Mouse (Mus musculus) brain, embryonic 14.5 days (tissue): ENCODE data around the gene Slc39a11.

Experiments
- CTCF ChIP-seq: fragments of 200-500 bp; IDR thresholded peaks from 2 replicates; pipeline ENCODE4 v1.5.1; 2012; ENCODE audit warnings: inconsistent platforms, mild to moderate bottlenecking, moderate library complexity, borderline replicate concordance; ENCODE audit not compliant: insufficient read depth, insufficient read length; ENCODE audit errors: extremely low read depth
- POLR2A ChIP-seq: fragments of 200-500 bp; IDR thresholded peaks from 2 replicates; pipeline ENCODE4 v1.6.1; 2012; ENCODE audit warnings: mild to moderate bottlenecking, inconsistent platforms, borderline replicate concordance; ENCODE audit not compliant: poor library complexity, insufficient read depth, insufficient read length, severe bottlenecking; ENCODE audit errors: extremely low read depth

- TF ChIP-seq POLR2A (no peak), CTCF (no peak)
These were observed 310.1 kb downstream of the Slc39a11 start for GRCm38 (mm10) chr11:113339770-113340169.
